ENCODE assay signal across 44 mouse cellular contexts in the genomic region with DNA sequence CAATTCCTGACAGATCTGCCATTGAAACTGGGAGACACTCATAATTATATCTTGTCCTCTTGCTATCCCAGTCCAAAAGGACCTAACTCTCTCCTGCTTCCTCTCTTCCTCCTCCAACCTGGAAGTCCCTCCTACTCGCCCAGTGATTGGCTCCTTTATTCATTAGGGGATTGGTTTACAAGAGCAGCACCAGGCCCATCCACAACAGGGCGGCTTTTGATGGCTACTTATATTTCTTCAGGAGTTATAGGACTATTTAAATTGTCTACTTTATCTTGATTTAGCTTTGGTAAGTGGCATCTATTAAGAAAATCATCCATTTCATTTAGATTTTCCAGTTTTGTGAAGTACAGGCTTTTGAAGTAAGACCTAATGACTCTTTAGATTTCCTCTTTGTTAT. TPM values are rescaled to one million over a fixed set of nuclear protein-coding genes. Genes with fewer than 3 reads are reported as not detected.
"Had no signal": no experiment of that assay in that cellular context is flagged by ENCODE, and none has a peak within 500 bp of the region (broad histone marks: within the 10 kb centered on the region; RNA-seq: fewer than 3 reads in every experiment).

No protein-coding gene starts in this region.

- H3K9me3 ChIP-seq: heart, embryonic 10.5 days; heart, embryonic 15.5 days; hindbrain, embryonic 10.5 days; hindbrain, embryonic 12.5 days; hindbrain, embryonic 13.5 days; hindbrain, embryonic 15.5 days; intestine, embryonic 15.5 days had no signal

- H3K4me2 ChIP-seq: heart, embryonic 11.5 days; heart, embryonic 12.5 days; heart, embryonic 13.5 days; heart, embryonic 15.5 days; hindbrain, embryonic 12.5 days; hindbrain, embryonic 13.5 days; hindbrain, embryonic 14.5 days; hindbrain, embryonic 15.5 days; intestine, embryonic 15.5 days had no signal

- ATAC-seq: hindbrain, embryonic 16.5 days; hindbrain, postnatal 0 days; inflammation-experienced regulatory T-cells, adult 6 months; intestine, embryonic 15.5 days; intestine, embryonic 16.5 days; intestine, postnatal 0 days had no signal

- H3K4me1 ChIP-seq: heart, embryonic 10.5 days; heart, embryonic 12.5 days; heart, embryonic 13.5 days; heart, embryonic 15.5 days; hindbrain, embryonic 10.5 days; hindbrain, embryonic 12.5 days; hindbrain, embryonic 13.5 days; hindbrain, embryonic 15.5 days; intestine, embryonic 15.5 days had no signal

- H3K36me3 ChIP-seq: heart, embryonic 10.5 days; heart, embryonic 12.5 days; heart, embryonic 13.5 days; heart, embryonic 15.5 days; hindbrain, embryonic 10.5 days; hindbrain, embryonic 12.5 days; hindbrain, embryonic 13.5 days; hindbrain, embryonic 15.5 days; intestine, embryonic 15.5 days had no signal

- H3K4me3 ChIP-seq: heart, embryonic 10.5 days; heart, embryonic 12.5 days; heart, embryonic 13.5 days; heart, embryonic 15.5 days; hindbrain, embryonic 10.5 days; hindbrain, embryonic 12.5 days; hindbrain, embryonic 13.5 days; hindbrain, embryonic 15.5 days; intestine, embryonic 15.5 days; layer of hippocampus, adult 2 months; left cerebral cortex, adult 2 months had no signal

- H3K27ac ChIP-seq: heart, embryonic 10.5 days; heart, embryonic 13.5 days; heart, embryonic 15.5 days; hindbrain, embryonic 10.5 days; hindbrain, embryonic 12.5 days; hindbrain, embryonic 13.5 days; hindbrain, embryonic 14.5 days; hindbrain, embryonic 15.5 days; hindbrain, postnatal 0 days; intestine, embryonic 15.5 days; kidney, postnatal 0 days; layer of hippocampus, adult 2 months; left cerebral cortex, adult 2 months had no signal

- H3K27me3 ChIP-seq: heart, embryonic 12.5 days; heart, embryonic 13.5 days; heart, embryonic 15.5 days; hindbrain, embryonic 12.5 days; hindbrain, embryonic 13.5 days; hindbrain, embryonic 15.5 days; intestine, embryonic 15.5 days had no signal

- DNase-seq: heart, postnatal 10 days; heart, postnatal 14 days; heart, postnatal 36 days; kidney, adult 11 months; kidney, adult 18-20 months; kidney, adult 2 months; kidney, adult 8-10 months; kidney, adult 9 months; kidney, postnatal 10 days; kidney, postnatal 14 days; kidney, postnatal 25 days; kidney, postnatal 36 days; kidney, postnatal 4 days; layer of hippocampus, adult 9-11 months; layer of hippocampus, postnatal 36 days had no signal

- H3K9ac ChIP-seq: heart, embryonic 12.5 days; heart, embryonic 13.5 days; heart, embryonic 15.5 days; hindbrain, embryonic 12.5 days; hindbrain, embryonic 13.5 days; hindbrain, embryonic 14.5 days; hindbrain, embryonic 15.5 days; intestine, embryonic 15.5 days had no signal

RNA-seq across cellular contexts. Expression of a gene that starts 30.6 kb away (rescaled TPM):
- total RNA-seq: heart, postnatal 10 days; heart, postnatal 25 days; heart, postnatal 36 days; hematopoietic stem cell, adult 5-6 weeks; hindbrain, postnatal 0 days; layer of hippocampus, adult 18-20 months; layer of hippocampus, adult 2 months; layer of hippocampus, adult 8-10 months; layer of hippocampus, postnatal 10 days; layer of hippocampus, postnatal 25 days; layer of hippocampus, postnatal 36 days; left cerebral cortex, adult 18-20 months; left cerebral cortex, adult 2 months had no signal
- polyA plus RNA-seq: hindbrain, embryonic 10.5 days; hindbrain, embryonic 11.5 days; hindbrain, embryonic 12.5 days; hindbrain, embryonic 13.5 days; hindbrain, embryonic 14.5 days; hindbrain, postnatal 0 days; intestine, embryonic 14.5 days; kidney, embryonic 14.5 days had no signal
